Mouse (Mus musculus): Measurements from ENCODE around the gene Hoxd13. TPM values are rescaled to one million over a fixed set of nuclear protein-coding genes. Genes with fewer than 3 reads are reported as not detected.

Hoxd13 gene
- polyA plus RNA-seq, 1 experiment from 2014 or later, result not detected

- no peak overlapping the region for H3K4me2 ChIP-seq (ENCODE audit: low read depth, low read length, severe bottlenecking)
- DNase-seq (ENCODE audit: low spot score) (peak; percentile 53), ATAC-seq (replicated peaks; ENCODE audit: low FRiP score) (no peak)
- no peak overlapping the region for H3K9ac ChIP-seq (ENCODE audit: low read length)
- peaks cover 93% of the 10 kb centered on the region for H3K27me3 ChIP-seq (ENCODE audit: control insufficient read depth, insufficient read depth, low read length)
- no peaks in the 10 kb centered on the region for H3K9me3 ChIP-seq (ENCODE audit: control insufficient read depth, low read length)
- 2% methylated on average over 27 of the region's 27 CpGs for WGBS
- no peaks in the 10 kb centered on the region for H3K36me3 ChIP-seq (ENCODE audit: control insufficient read depth, insufficient read depth, low read length)
- H3K27ac ChIP-seq (ENCODE audit: low read depth, low read length), result no peak overlapping the region
- H3K4me1 ChIP-seq (replicated peaks; ENCODE audit: control insufficient read depth, insufficient read depth, low read length), result peaks cover 3% of the 10 kb centered on the region; the same call in 1 of the 2 replicates
- no peak overlapping the region for H3K4me3 ChIP-seq (ENCODE audit: low read depth, low read length)
Observed at GRCm38 (mm10) chr2:74686988-74687697, 19.0 kb downstream of the Hoxd13 start.

- ATAC-seq (replicated peaks; ENCODE audit: low FRiP score), result no peak
- no peaks in the 10 kb centered on the region for H3K9me3 ChIP-seq (ENCODE audit: control insufficient read depth, low read length)
- DNase-seq (ENCODE audit: low spot score), result peak; percentile 63
- WGBS, result under 1% methylated on average over 31 of the region's 31 CpGs
- no peak overlapping the region for H3K4me3 ChIP-seq (ENCODE audit: low read depth, low read length)
- H3K9ac ChIP-seq (ENCODE audit: low read length), result no peak overlapping the region
- no peak overlapping the region for H3K4me2 ChIP-seq (ENCODE audit: low read depth, low read length, severe bottlenecking)
- no peak overlapping the region for H3K27ac ChIP-seq (ENCODE audit: low read depth, low read length)
- no peaks in the 10 kb centered on the region for H3K36me3 ChIP-seq (ENCODE audit: control insufficient read depth, insufficient read depth, low read length)
- peaks cover 1% of the 10 kb centered on the region; the same call in 1 of the 2 replicates for H3K4me1 ChIP-seq (replicated peaks; ENCODE audit: control insufficient read depth, insufficient read depth, low read length)
- peaks cover 93% of the 10 kb centered on the region for H3K27me3 ChIP-seq (ENCODE audit: control insufficient read depth, insufficient read depth, low read length)
Observed at GRCm38 (mm10) chr2:74687698-74688555, 19.8 kb downstream of the Hoxd13 start.

- no peaks in the 10 kb centered on the region for H3K9me3 ChIP-seq (ENCODE audit: control insufficient read depth, low read length)
- H3K4me1 ChIP-seq (replicated peaks; ENCODE audit: control insufficient read depth, insufficient read depth, low read length), result no peaks in the 10 kb centered on the region
- no peak overlapping the region for H3K4me2 ChIP-seq (ENCODE audit: low read depth, low read length, severe bottlenecking)
- ATAC-seq (replicated peaks; ENCODE audit: low FRiP score) (no peak), DNase-seq (ENCODE audit: low spot score) (peak; percentile 59)
- no peak overlapping the region for H3K9ac ChIP-seq (ENCODE audit: low read length)
- H3K36me3 ChIP-seq (ENCODE audit: control insufficient read depth, insufficient read depth, low read length), result no peaks in the 10 kb centered on the region
- H3K27ac ChIP-seq (ENCODE audit: low read depth, low read length), result no peak overlapping the region
- no peak overlapping the region for H3K4me3 ChIP-seq (ENCODE audit: low read depth, low read length)
- peaks cover 93% of the 10 kb centered on the region for H3K27me3 ChIP-seq (ENCODE audit: control insufficient read depth, insufficient read depth, low read length)
- WGBS, result 4% methylated on average over 12 of the region's 12 CpGs
Observed at GRCm38 (mm10) chr2:74688795-74689573, 20.9 kb downstream of the Hoxd13 start.

GRCm38 (mm10) chr2:74689574-74690337 lies 21.6 kb downstream of the Hoxd13 start:
- ATAC-seq (replicated peaks; ENCODE audit: low FRiP score) (no peak), DNase-seq (ENCODE audit: low spot score) (peak; percentile 59)
- Histone ChIP-seq H3K4me2 (ENCODE audit: low read depth, low read length, severe bottlenecking) (no peak overlapping the region), H3K4me3 (ENCODE audit: low read depth, low read length) (no peak overlapping the region), H3K27me3 (ENCODE audit: control insufficient read depth, insufficient read depth, low read length) (peaks cover 93% of the 10 kb centered on the region), H3K9me3 (ENCODE audit: control insufficient read depth, low read length) (no peaks in the 10 kb centered on the region), H3K36me3 (ENCODE audit: control insufficient read depth, insufficient read depth, low read length) (no peaks in the 10 kb centered on the region), H3K27ac (ENCODE audit: low read depth, low read length) (no peak overlapping the region), H3K4me1 (replicated peaks; ENCODE audit: control insufficient read depth, insufficient read depth, low read length) (no peaks in the 10 kb centered on the region), H3K9ac (ENCODE audit: low read length) (no peak overlapping the region)
- WGBS, result under 1% methylated on average over 24 of the region's 24 CpGs

GRCm38 (mm10) chr2:74690338-74690716 lies 22.2 kb downstream of the Hoxd13 start:
- no peak for DNase-seq (ENCODE audit: low spot score)
- Histone ChIP-seq H3K9ac (ENCODE audit: low read length) (no peak overlapping the region), H3K27ac (ENCODE audit: low read depth, low read length) (no peak overlapping the region), H3K27me3 (ENCODE audit: control insufficient read depth, insufficient read depth, low read length) (peaks cover 93% of the 10 kb centered on the region), H3K4me3 (ENCODE audit: low read depth, low read length) (no peak overlapping the region), H3K36me3 (ENCODE audit: control insufficient read depth, insufficient read depth, low read length) (no peaks in the 10 kb centered on the region), H3K4me2 (ENCODE audit: low read depth, low read length, severe bottlenecking) (no peak overlapping the region), H3K9me3 (ENCODE audit: control insufficient read depth, low read length) (no peaks in the 10 kb centered on the region), H3K4me1 (replicated peaks; ENCODE audit: control insufficient read depth, insufficient read depth, low read length) (no peaks in the 10 kb centered on the region)
- no peak for ATAC-seq (replicated peaks; ENCODE audit: low FRiP score)
- 9% methylated on average over 8 of the region's 8 CpGs for WGBS

DNA sequence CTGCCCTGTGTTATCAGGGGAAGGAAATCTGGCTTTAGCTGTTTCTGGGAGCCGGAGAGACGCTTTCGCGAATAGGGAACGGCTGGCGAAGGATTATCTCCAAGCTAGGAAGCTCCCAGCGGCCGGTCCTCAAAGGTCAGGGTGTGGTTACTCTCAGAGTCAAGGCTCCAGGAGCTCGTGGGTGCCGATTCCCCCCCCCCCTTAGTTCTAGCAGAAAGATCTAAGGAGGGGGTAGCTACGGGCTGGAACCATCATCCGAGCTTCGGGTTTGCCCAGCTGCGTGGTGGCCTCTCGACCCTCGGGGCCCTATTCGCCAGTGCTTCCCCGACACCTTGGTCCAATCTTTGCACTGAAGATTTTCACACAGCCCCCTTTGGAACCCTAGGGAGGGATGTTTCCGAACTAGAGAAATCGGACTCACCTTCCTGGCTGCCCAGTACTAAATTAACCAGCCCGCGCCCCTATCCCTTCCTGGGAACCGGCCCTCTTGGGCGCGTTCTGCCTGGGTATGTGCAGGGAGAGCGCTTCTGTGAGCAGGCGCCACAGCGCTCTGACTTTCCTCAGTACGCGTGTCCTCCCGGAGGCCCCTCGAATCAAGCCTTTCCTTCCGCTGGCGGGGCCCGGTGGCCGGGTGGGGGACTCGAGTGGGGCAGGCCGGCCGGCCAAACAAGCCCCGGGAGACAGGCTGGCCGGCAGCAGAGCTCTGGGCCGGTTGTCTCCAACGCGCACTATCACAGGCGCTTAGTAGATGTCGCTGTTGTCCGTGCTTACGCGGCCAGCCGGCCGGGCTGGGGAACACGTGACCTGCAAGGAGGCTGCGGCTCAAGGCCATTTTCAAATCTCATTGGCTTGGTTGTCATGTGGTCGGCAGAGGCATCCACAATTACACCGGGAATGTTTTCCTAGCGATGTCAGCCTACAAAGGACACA lies 23.2 kb downstream of the Hoxd13 start, which contains the start of gene Hoxd10:
TSS of gene Hoxd10 (plus strand) at position 903 of the 930 bp plus-strand sequence.
- no peak within 1 kb of the TSS for H3K9ac ChIP-seq (ENCODE audit: low read length)
- under 1% methylated on average over 55 of the region's 56 CpGs for WGBS
- H3K4me3 ChIP-seq (ENCODE audit: low read depth, low read length), result no peak within 1 kb of the TSS

DNA sequence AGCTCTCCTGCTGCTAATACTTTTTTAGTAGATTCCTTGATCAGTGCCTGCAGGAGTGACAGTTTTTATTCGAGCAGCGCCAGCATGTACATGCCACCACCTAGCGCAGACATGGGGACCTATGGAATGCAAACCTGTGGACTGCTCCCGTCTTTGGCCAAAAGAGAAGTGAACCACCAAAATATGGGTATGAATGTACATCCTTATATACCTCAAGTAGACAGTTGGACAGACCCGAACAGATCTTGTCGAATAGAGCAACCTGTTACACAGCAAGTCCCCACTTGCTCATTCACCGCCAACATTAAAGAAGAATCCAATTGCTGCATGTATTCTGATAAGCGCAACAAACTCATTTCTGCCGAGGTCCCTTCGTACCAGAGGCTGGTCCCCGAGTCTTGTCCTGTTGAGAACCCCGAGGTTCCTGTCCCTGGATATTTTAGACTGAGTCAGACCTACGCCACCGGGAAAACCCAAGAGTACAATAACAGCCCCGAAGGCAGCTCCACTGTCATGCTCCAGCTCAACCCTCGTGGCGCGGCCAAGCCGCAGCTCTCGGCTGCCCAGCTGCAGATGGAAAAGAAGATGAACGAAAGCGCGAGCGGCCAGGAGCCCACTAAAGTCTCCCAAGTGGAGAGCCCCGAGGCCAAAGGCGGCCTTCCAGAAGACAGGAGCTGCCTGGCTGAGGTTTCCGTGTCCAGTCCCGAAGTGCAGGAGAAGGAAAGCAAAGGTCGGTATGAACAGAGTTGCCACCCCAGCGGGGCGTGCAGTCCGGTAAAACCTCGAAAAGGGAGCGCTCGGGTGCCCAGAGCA lies 24.1 kb downstream of the Hoxd13 start:
- no peak for DNase-seq (ENCODE audit: low spot score)
- H3K4me3 ChIP-seq (ENCODE audit: low read depth, low read length), result no peak overlapping the region
- no peak overlapping the region for H3K9ac ChIP-seq (ENCODE audit: low read length)

More for the DNA sequence above, 23.2 kb downstream of the Hoxd13 start, which contains the start of gene Hoxd10:
- Histone ChIP-seq H3K27me3 (ENCODE audit: control insufficient read depth, insufficient read depth, low read length) (peaks cover 96% of the 10 kb centered on the region), H3K36me3 (ENCODE audit: control insufficient read depth, insufficient read depth, low read length) (no peaks in the 10 kb centered on the region), H3K9me3 (ENCODE audit: control insufficient read depth, low read length) (no peaks in the 10 kb centered on the region), H3K4me2 (ENCODE audit: low read depth, low read length, severe bottlenecking) (no peak within 1 kb of the TSS), H3K4me1 (replicated peaks; ENCODE audit: control insufficient read depth, insufficient read depth, low read length) (no peaks in the 10 kb centered on the region), H3K27ac (ENCODE audit: low read depth, low read length) (no peak within 1 kb of the TSS)
- DNase-seq (ENCODE audit: low spot score), result peak; percentile 88
- peak; percentile 81 for ATAC-seq (replicated peaks; ENCODE audit: low FRiP score)

More for the DNA sequence above, 24.1 kb downstream of the Hoxd13 start:
- no peaks in the 10 kb centered on the region for H3K4me1 ChIP-seq (replicated peaks; ENCODE audit: control insufficient read depth, insufficient read depth, low read length)
- H3K9me3 ChIP-seq (ENCODE audit: control insufficient read depth, low read length), result no peaks in the 10 kb centered on the region
- no peak overlapping the region for H3K4me2 ChIP-seq (ENCODE audit: low read depth, low read length, severe bottlenecking)
- no peak overlapping the region for H3K27ac ChIP-seq (ENCODE audit: low read depth, low read length)
- WGBS, result 4% methylated on average over 35 of the region's 35 CpGs
- H3K27me3 ChIP-seq (ENCODE audit: control insufficient read depth, insufficient read depth, low read length), result peaks cover 96% of the 10 kb centered on the region
- H3K36me3 ChIP-seq (ENCODE audit: control insufficient read depth, insufficient read depth, low read length), result no peaks in the 10 kb centered on the region
- ATAC-seq (replicated peaks; ENCODE audit: low FRiP score), result no peak
